Mouse (Mus musculus): ENCODE measurements around the gene Nampt.

Nampt gene

GRCm38 (mm10) chr12:32819416-32819815 is at the start of gene Nampt:
Nampt (plus strand) TSS chr12:32819545.
- in situ Hi-C loops (cut with MboI, MseI) = no loop called here

- in situ Hi-C loops (cut with MboI, MseI) = no loop called here
These were observed 48.6 kb upstream of the Nampt start for GRCm38 (mm10) chr12:32770766-32771165.

- in situ Hi-C loops (cut with MboI, MseI) = no loop called here
These were observed 44.8 kb upstream of the Nampt start for GRCm38 (mm10) chr12:32774592-32774991.

- in situ Hi-C loops (cut with MboI, MseI) = no loop called here
These were observed 30.3 kb upstream of the Nampt start for GRCm38 (mm10) chr12:32789092-32789491.

GRCm38 (mm10) chr12:32795765-32796471 is 23.4 kb upstream of the Nampt start:
- in situ Hi-C loops (cut with MboI, MseI) = no loop called here

GRCm38 (mm10) chr12:32797438-32797837 is 21.9 kb upstream of the Nampt start:
- in situ Hi-C loops (cut with MboI, MseI) = no loop called here

- in situ Hi-C loops (cut with MboI, MseI) = no loop called here
These were observed 18.3 kb upstream of the Nampt start for GRCm38 (mm10) chr12:32801078-32801477.

GRCm38 (mm10) chr12:32805559-32805958 is 13.8 kb upstream of the Nampt start:
- in situ Hi-C loops (cut with MboI, MseI) = no loop called here

- in situ Hi-C loops (cut with MboI, MseI) = no loop called here
These were observed 669 bp downstream of the Nampt start for GRCm38 (mm10) chr12:32819823-32820605.

- in situ Hi-C loops (cut with MboI, MseI) = no loop called here
These were observed 1.6 kb downstream of the Nampt start for GRCm38 (mm10) chr12:32820688-32821503.

- in situ Hi-C loops (cut with MboI, MseI) = no loop called here
These were observed 2.2 kb downstream of the Nampt start for GRCm38 (mm10) chr12:32821504-32822011.

- in situ Hi-C loops (cut with MboI, MseI) = no loop called here
These were observed 2.7 kb downstream of the Nampt start for GRCm38 (mm10) chr12:32822066-32822465.

- in situ Hi-C loops (cut with MboI, MseI) = no loop called here
These were observed 5.2 kb downstream of the Nampt start for GRCm38 (mm10) chr12:32824586-32824985.

- in situ Hi-C loops (cut with MboI, MseI) = loop anchor here (5.0 kb wide), 1 partner anchor 90 kb away; no protein-coding TSS in a partner anchor
These were observed 7.6 kb downstream of the Nampt start for GRCm38 (mm10) chr12:32826971-32827370.

GRCm38 (mm10) chr12:32828137-32828760 is 8.9 kb downstream of the Nampt start:
- in situ Hi-C loops (cut with MboI, MseI) = loop anchor here (5.0 kb wide), 1 partner anchor 91 kb away; no protein-coding TSS in a partner anchor

GRCm38 (mm10) chr12:32829321-32830090 is 10.2 kb downstream of the Nampt start:
- in situ Hi-C loops (cut with MboI, MseI) = loop anchor here (5.0 kb wide), 1 partner anchor 92 kb away; no protein-coding TSS in a partner anchor

GRCm38 (mm10) chr12:32832076-32832475 is 12.7 kb downstream of the Nampt start:
- in situ Hi-C loops (cut with MboI, MseI) = no loop called here

GRCm38 (mm10) chr12:32834781-32835180 is 15.4 kb downstream of the Nampt start:
- in situ Hi-C loops (cut with MboI, MseI) = no loop called here

GRCm38 (mm10) chr12:32835235-32835634 is 15.9 kb downstream of the Nampt start:
- in situ Hi-C loops (cut with MboI, MseI) = no loop called here

GRCm38 (mm10) chr12:32838406-32838805 is 19.1 kb downstream of the Nampt start:
- in situ Hi-C loops (cut with MboI, MseI) = no loop called here
